Mouse (Mus musculus) liver, adult 2 months (tissue): ENCODE results near the gene Hmg20b.

Source experiments
- CTCF ChIP-seq: fragments of 200-500 bp; IDR thresholded peaks from 2 replicates; pipeline ENCODE4 v1.5.1; 2011; ENCODE audit warnings: low read depth, low read length, control low read depth
- POLR2A ChIP-seq: fragments of 200-500 bp; IDR thresholded peaks from 2 replicates; pipeline ENCODE4 v1.6.1; 2011; ENCODE audit warnings: low read length, control low read depth; ENCODE audit not compliant: insufficient read depth; ENCODE audit errors: extremely low read depth

- TF ChIP-seq CTCF (no peak), POLR2A (no peak)
Measured at GRCm38 (mm10) chr10:81318589-81319329, 31.5 kb downstream of the Hmg20b start.
